Mouse (Mus musculus) liver, embryonic 16.5 days (tissue): ENCODE results near the gene Anapc16. TPM values are rescaled to one million over a fixed set of nuclear protein-coding genes. Genes with fewer than 3 reads are reported as not detected.
A peak's percentile ranks its signal among the peaks of the same experiment; 100 is the strongest.

ENCODE experiments used
- ATAC-seq: fragments of 200-750 bp; cut with Nextera tagmentation; 2 replicates; pipeline ENCODE4 v1.8.0; 2017; ENCODE audit warnings: low read depth, mild to moderate bottlenecking, moderate number of reproducible peaks, moderate library complexity
- H3K27ac ChIP-seq: fragments of 300-500 bp; sonication (generic); 2 replicates; pipeline ENCODE4 v1.5.1; 2014; ENCODE audit warnings: mild to moderate bottlenecking, low read length
- H3K27me3 ChIP-seq: fragments of 300-500 bp; sonication (generic); 2 replicates; pipeline ENCODE4 v1.6.1; 2014; ENCODE audit warnings: low read depth, low read length, mixed read lengths; ENCODE audit not compliant: control insufficient read depth, insufficient read depth
- H3K36me3 ChIP-seq: fragments of 300-500 bp; sonication (generic); 2 replicates; pipeline ENCODE4 v1.6.1; 2014; ENCODE audit warnings: mild to moderate bottlenecking; ENCODE audit not compliant: control insufficient read depth, insufficient read depth
- H3K4me1 ChIP-seq: fragments of 300-500 bp; sonication (generic); 2 replicates; pipeline ENCODE4 v1.6.1; 2014; ENCODE audit warnings: low read depth, low read length, mixed read lengths; ENCODE audit not compliant: control insufficient read depth
- H3K4me2 ChIP-seq: fragments of 300-500 bp; sonication (generic); 2 replicates; pipeline ENCODE4 v1.6.1; 2014; ENCODE audit warnings: low read depth, low read length, mixed read lengths
- H3K4me3 ChIP-seq: fragments of 300-500 bp; sonication (generic); 2 replicates; pipeline ENCODE4 v1.5.1; 2014; ENCODE audit warnings: low read depth, mild to moderate bottlenecking, low read length
- H3K9ac ChIP-seq: fragments of 300-500 bp; sonication (generic); 2 replicates; pipeline ENCODE4 v1.6.1; 2014; ENCODE audit warnings: low read depth, low read length
- H3K9me3 ChIP-seq: fragments of 300-500 bp; sonication (generic); replicated peaks from 2 replicates; pipeline ENCODE4 v1.6.1; 2016; ENCODE audit warnings: low read length; ENCODE audit not compliant: control insufficient read depth
- WGBS: fragments of 180-500 bp; shearing (Covaris S2); extraction: QIAGEN DNeasy Blood & Tissue Kit; methylation state at CpG from one replicate; pipeline ENCODE4 v1.1.7; 2014; ENCODE audit not compliant: insufficient replicate concordance; 5-methylcytosine and 5-hydroxymethylcytosine counted together
- polyA plus RNA-seq: library from polyadenylated mRNA; unstranded; fragments of >200 nt; fragmentation: Nextera tagmentation; extraction: Ambion mirVana; gene quantifications from 2 replicates; pipeline ENCODE4 v1.2.1, GENCODE M21; 2015

Gene Anapc16
- polyA plus RNA-seq, 1 experiment from 2014 or later, result 34.9 TPM

GRCm38 (mm10) chr10:59978873-59979743, 23.8 kb downstream of the Anapc16 start:
- WGBS, result 57% methylated on average over 11 of the region's 11 CpGs
- no peaks in the 10 kb centered on the region for H3K36me3 ChIP-seq
- no peaks in the 10 kb centered on the region for H3K9me3 ChIP-seq
- peaks cover 17% of the 10 kb centered on the region for H3K4me1 ChIP-seq
- no peaks in the 10 kb centered on the region for H3K27me3 ChIP-seq
- no peak overlapping the region for H3K4me2 ChIP-seq
- H3K4me3 ChIP-seq, result no peak overlapping the region
- peak overlapping the region; percentile 17; the same call in 1 of the 2 replicates for H3K27ac ChIP-seq
- no peak for ATAC-seq
- H3K9ac ChIP-seq, result no peak overlapping the region

GRCm38 (mm10) chr10:59978401-59978800, 24.5 kb downstream of the Anapc16 start:
- WGBS, result 56% methylated on average over 2 of the region's 2 CpGs
- H3K4me1 ChIP-seq, result peaks cover 24% of the 10 kb centered on the region

GRCm38 (mm10) chr10:59977715-59978343, 25.1 kb downstream of the Anapc16 start:
- no peak for ATAC-seq
- Histone ChIP-seq H3K9me3 (no peaks in the 10 kb centered on the region), H3K4me2 (no peak overlapping the region), H3K36me3 (no peaks in the 10 kb centered on the region), H3K9ac (no peak overlapping the region), H3K27ac (no peak overlapping the region), H3K4me3 (no peak overlapping the region), H3K4me1 (peaks cover 28% of the 10 kb centered on the region), H3K27me3 (no peaks in the 10 kb centered on the region)
- WGBS, result 73% methylated on average over 5 of the region's 5 CpGs

More at GRCm38 (mm10) chr10:59978401-59978800, 24.5 kb downstream of the Anapc16 start:
- H3K9ac ChIP-seq, result no peak overlapping the region
- H3K27ac ChIP-seq, result peak overlapping the region; percentile 12; the same call in 1 of the 2 replicates
- H3K4me3 ChIP-seq, result no peak overlapping the region
- H3K36me3 ChIP-seq, result no peaks in the 10 kb centered on the region
- ATAC-seq, result no peak
- H3K27me3 ChIP-seq, result no peaks in the 10 kb centered on the region
- H3K4me2 ChIP-seq, result no peak overlapping the region
- no peaks in the 10 kb centered on the region for H3K9me3 ChIP-seq

GRCm38 (mm10) chr10:59977141-59977540, 25.8 kb downstream of the Anapc16 start:
- Histone ChIP-seq H3K27ac (no peak overlapping the region), H3K4me2 (no peak overlapping the region), H3K36me3 (no peaks in the 10 kb centered on the region), H3K4me3 (no peak overlapping the region), H3K9ac (no peak overlapping the region), H3K9me3 (no peaks in the 10 kb centered on the region), H3K27me3 (no peaks in the 10 kb centered on the region), H3K4me1 (peaks cover 28% of the 10 kb centered on the region)
- WGBS, result 39% methylated on average over 2 of the region's 4 CpGs
- ATAC-seq, result no peak

- Histone ChIP-seq H3K4me3 (no peak overlapping the region), H3K36me3 (no peaks in the 10 kb centered on the region), H3K9ac (no peak overlapping the region), H3K27me3 (no peaks in the 10 kb centered on the region; the same call in 1 of the 2 replicates), H3K4me1 (peaks cover 38% of the 10 kb centered on the region), H3K27ac (peak overlapping the region; percentile 31), H3K9me3 (no peaks in the 10 kb centered on the region), H3K4me2 (no peak overlapping the region)
- WGBS, result 34% methylated on average over 3 of the region's 3 CpGs
- ATAC-seq, result no peak
These were observed 28.1 kb downstream of the Anapc16 start for GRCm38 (mm10) chr10:59974786-59975185.

DNA sequence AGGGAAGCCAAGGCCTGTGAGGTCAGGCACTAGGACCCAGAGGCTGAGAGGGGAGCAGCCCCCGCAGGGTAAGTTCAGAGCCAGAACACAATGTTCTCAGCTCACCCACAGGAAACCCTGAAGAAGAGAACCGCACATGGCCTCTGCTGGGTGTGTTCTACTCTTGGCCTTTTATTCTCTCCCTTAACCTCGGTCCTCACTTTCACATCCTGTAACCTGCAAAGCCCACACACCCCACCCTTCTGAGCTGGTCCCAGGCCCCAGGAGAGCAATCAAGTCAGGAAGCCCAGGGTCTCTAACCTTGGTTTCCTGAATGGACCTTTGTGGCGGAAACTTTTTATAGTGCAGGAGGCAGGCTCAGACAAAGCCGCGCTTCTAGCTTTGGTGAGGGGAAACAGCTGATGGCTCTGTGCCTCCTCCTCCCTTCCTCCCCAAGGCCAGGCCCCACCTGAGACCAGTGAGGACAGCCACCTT, 28.7 kb downstream of the Anapc16 start:
- Histone ChIP-seq H3K27me3 (no peaks in the 10 kb centered on the region; the same call in 1 of the 2 replicates), H3K36me3 (no peaks in the 10 kb centered on the region), H3K4me2 (no peak overlapping the region), H3K4me1 (peaks cover 39% of the 10 kb centered on the region), H3K4me3 (no peak overlapping the region), H3K9ac (no peak overlapping the region), H3K9me3 (no peaks in the 10 kb centered on the region), H3K27ac (peak overlapping the region; percentile 31)
- 18% methylated on average over 6 of the region's 6 CpGs for WGBS
- ATAC-seq, result peak; percentile 25

GRCm38 (mm10) chr10:59973400-59973799, 29.5 kb downstream of the Anapc16 start:
- H3K4me1 ChIP-seq, result peaks cover 31% of the 10 kb centered on the region
- ATAC-seq, result no peak
- no peak overlapping the region for H3K4me3 ChIP-seq
- H3K36me3 ChIP-seq, result no peaks in the 10 kb centered on the region
- H3K27ac ChIP-seq, result peak overlapping the region; percentile 31
- H3K4me2 ChIP-seq, result no peak overlapping the region
- H3K9me3 ChIP-seq, result no peaks in the 10 kb centered on the region
- WGBS, result 75% methylated on average over 4 of the region's 4 CpGs
- H3K9ac ChIP-seq, result no peak overlapping the region
- no peaks in the 10 kb centered on the region; the same call in 1 of the 2 replicates for H3K27me3 ChIP-seq

DNA sequence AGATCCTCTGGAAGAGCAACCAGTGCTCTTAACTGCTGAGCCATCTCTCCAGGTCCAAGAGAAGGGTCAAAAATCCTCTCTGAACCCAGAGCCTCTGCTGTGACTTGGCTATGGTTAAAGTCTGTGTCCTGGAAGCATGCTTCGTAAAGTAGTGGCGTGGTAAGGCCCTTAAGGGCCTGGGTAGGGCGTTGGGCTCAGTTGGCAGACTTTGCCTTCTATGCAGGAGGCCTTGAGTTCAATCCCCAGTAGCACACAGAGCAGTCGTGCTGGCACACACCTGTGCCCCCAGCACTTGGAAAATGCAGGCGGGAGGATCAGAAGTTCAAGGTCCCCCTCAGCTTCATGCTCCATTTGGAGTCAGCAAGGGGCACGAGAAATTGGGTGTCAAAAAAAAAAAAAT, 29.9 kb downstream of the Anapc16 start:
- ATAC-seq, result no peak
- WGBS, result 61% methylated on average over 6 of the region's 6 CpGs
- no peak overlapping the region for H3K27ac ChIP-seq

GRCm38 (mm10) chr10:59972534-59972933, 30.4 kb downstream of the Anapc16 start:
- H3K4me3 ChIP-seq, result no peak overlapping the region
- no peaks in the 10 kb centered on the region for H3K36me3 ChIP-seq
- no peaks in the 10 kb centered on the region; the same call in 1 of the 2 replicates for H3K27me3 ChIP-seq
- WGBS, result 74% methylated on average over 2 of the region's 2 CpGs
- peaks cover 29% of the 10 kb centered on the region for H3K4me1 ChIP-seq
- H3K4me2 ChIP-seq, result no peak overlapping the region
- no peaks in the 10 kb centered on the region for H3K9me3 ChIP-seq
- ATAC-seq, result no peak
- H3K27ac ChIP-seq, result no peak overlapping the region
- no peak overlapping the region for H3K9ac ChIP-seq

More for the DNA sequence above, 29.9 kb downstream of the Anapc16 start:
- H3K4me3 ChIP-seq, result no peak overlapping the region
- no peak overlapping the region for H3K9ac ChIP-seq
- H3K4me2 ChIP-seq, result no peak overlapping the region
- peaks cover 29% of the 10 kb centered on the region for H3K4me1 ChIP-seq
- no peaks in the 10 kb centered on the region for H3K36me3 ChIP-seq
- no peaks in the 10 kb centered on the region; the same call in 1 of the 2 replicates for H3K27me3 ChIP-seq
- H3K9me3 ChIP-seq, result no peaks in the 10 kb centered on the region
